Mouse (Mus musculus) lung, postnatal 0 days (tissue): ENCODE measurements around the gene Fry.

ENCODE experiments used
- CTCF ChIP-seq: IDR thresholded peaks from 2 replicates; pipeline ENCODE4 v1.5.1; 2016; ENCODE audit warnings: antibody characterized with exemption, mild to moderate bottlenecking
- EP300 ChIP-seq: IDR thresholded peaks from 2 replicates; pipeline ENCODE4 v1.6.1; 2016; ENCODE audit warnings: antibody characterized with exemption, mild to moderate bottlenecking, control low read depth

DNA sequence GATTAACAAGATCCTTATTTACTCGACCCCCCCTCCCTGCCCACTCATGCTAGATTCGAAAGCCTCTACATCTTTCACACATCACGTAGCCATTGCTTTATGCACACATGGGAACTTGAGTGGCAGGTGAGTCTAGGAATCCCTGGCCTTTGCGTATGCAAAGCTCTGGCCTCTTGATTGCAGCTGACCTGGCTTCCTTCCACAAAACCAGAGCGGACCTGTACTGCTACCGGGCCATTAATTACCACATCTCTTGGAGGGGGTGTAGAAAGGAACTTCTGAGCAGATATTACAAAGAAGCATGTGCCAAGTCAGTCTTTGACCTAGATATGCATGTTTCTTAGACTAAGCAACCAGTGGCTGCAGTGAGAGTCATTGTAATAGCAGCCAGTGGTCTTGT, 55.4 kb downstream of the Fry start:
- TF ChIP-seq CTCF: no peak
- TF ChIP-seq EP300: no peak
